Comparison of ENCODE assay signal across 20 mouse cellular contexts in the genomic region with DNA sequence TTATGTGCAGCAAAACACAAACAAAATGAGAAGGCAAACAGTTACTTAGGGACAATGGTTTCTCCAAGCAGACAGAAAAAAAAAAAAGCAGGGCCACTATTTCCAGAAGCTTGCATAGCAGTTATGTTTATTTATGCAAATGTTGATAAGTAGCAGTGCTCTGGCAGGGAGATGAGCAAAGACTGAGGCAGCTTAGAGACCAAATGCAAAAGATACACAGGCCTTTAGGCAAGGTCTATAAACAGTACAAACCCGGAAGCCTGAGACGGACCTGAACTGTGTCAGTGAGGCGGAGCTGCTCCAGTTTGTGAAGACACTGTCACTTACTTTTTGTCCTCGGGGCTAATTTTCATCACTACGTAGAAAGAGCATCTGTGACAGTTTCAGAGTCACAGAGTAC. TPM values are rescaled to one million over a fixed set of nuclear protein-coding genes. Genes with fewer than 3 reads are reported as not detected.
"Had no signal": no experiment of that assay in that cellular context is flagged by ENCODE, and none has a peak within 500 bp of the region (broad histone marks: within the 10 kb centered on the region; RNA-seq: fewer than 3 reads in every experiment).

No protein-coding gene starts in this region.

- H3K9ac ChIP-seq: hindbrain, embryonic 14.5 days; limb, embryonic 12.5 days; liver, embryonic 15.5 days; midbrain, embryonic 13.5 days had no signal

- H3K36me3 ChIP-seq: limb, embryonic 12.5 days; liver, embryonic 15.5 days; midbrain, embryonic 13.5 days had no signal

- H3K27ac ChIP-seq: hindbrain, embryonic 14.5 days; kidney, postnatal 0 days; limb, embryonic 12.5 days; liver, embryonic 15.5 days; midbrain, embryonic 13.5 days had no signal

- DNase-seq: kidney, adult 9 months; kidney, postnatal 36 days; layer of hippocampus, adult 9-11 months; right cerebral cortex, postnatal 4 days; spleen, adult 18-20 months; thymus, postnatal 4 days had no signal

- H3K4me3 ChIP-seq: limb, embryonic 12.5 days; liver, embryonic 15.5 days; midbrain, embryonic 13.5 days had no signal

- H3K27me3 ChIP-seq: limb, embryonic 12.5 days; liver, embryonic 15.5 days; midbrain, embryonic 13.5 days had no signal

- H3K4me1 ChIP-seq: liver, embryonic 15.5 days; midbrain, embryonic 13.5 days had no signal

- H3K9me3 ChIP-seq: limb, embryonic 12.5 days; liver, embryonic 15.5 days; midbrain, embryonic 13.5 days had no signal

- ATAC-seq: intestine, postnatal 0 days; midbrain, embryonic 13.5 days had no signal

- H3K4me2 ChIP-seq: hindbrain, embryonic 14.5 days; limb, embryonic 12.5 days; liver, embryonic 11.5 days; liver, embryonic 15.5 days; midbrain, embryonic 13.5 days had no signal

RNA-seq across cellular contexts. Expression of gene Tekt3, which starts 32.1 kb away (rescaled TPM):
- total RNA-seq: layer of hippocampus, adult 18-20 months; left cerebral cortex, postnatal 36 days; megakaryocyte-erythroid progenitor cell, adult 5-6 weeks; midbrain, postnatal 0 days had no signal
- polyA plus RNA-seq: intestine, postnatal 0 days; kidney, postnatal 0 days; limb, embryonic 12.5 days; liver, embryonic 11.5 days; liver, embryonic 15.5 days; midbrain, embryonic 13.5 days; neural tube, embryonic 14.5 days; stomach, embryonic 14.5 days; thymus, postnatal 0 days had no signal

RNA-seq across cellular contexts. Expression of gene Pmp22, which starts 35.2 kb away (rescaled TPM):
- total RNA-seq: megakaryocyte-erythroid progenitor cell, adult 5-6 weeks had no signal
